Mouse (Mus musculus) kidney, postnatal 0 days (tissue): ENCODE results near the gene Trmt5. TPM values are rescaled to one million over a fixed set of nuclear protein-coding genes. Genes with fewer than 3 reads are reported as not detected.

Experiments
- ATAC-seq: fragments of 200-750 bp; cut with Nextera tagmentation; replicated peaks from 2 replicates; pipeline ENCODE4 v1.8.0; 2017; ENCODE audit warnings: low read depth, moderate number of reproducible peaks, moderate TSS enrichment, moderate library complexity; ENCODE audit not compliant: low FRiP score
- DNase-seq: peaks from one replicate; pipeline ENCODE4 v3.0.0-alpha.2; 2016; ENCODE audit warnings: low spot score
- H3K27ac ChIP-seq: fragments of 300-500 bp; sonication (generic); 2 replicates; pipeline ENCODE4 v1.5.1; 2014; ENCODE audit warnings: mild to moderate bottlenecking
- H3K27me3 ChIP-seq: fragments of 300-500 bp; sonication (generic); 2 replicates; pipeline ENCODE4 v1.6.1; 2014; ENCODE audit warnings: low read length, mixed read lengths; ENCODE audit not compliant: insufficient read depth
- H3K36me3 ChIP-seq: fragments of 300-500 bp; sonication (generic); 2 replicates; pipeline ENCODE4 v1.6.1; 2014; ENCODE audit warnings: low read length, mixed read lengths; ENCODE audit not compliant: insufficient read depth
- H3K4me1 ChIP-seq: fragments of 300-500 bp; sonication (generic); replicated peaks from 2 replicates; pipeline ENCODE4 v1.6.1; 2014; ENCODE audit warnings: antibody characterized with exemption, low read length, mixed read lengths; ENCODE audit not compliant: insufficient read depth
- H3K4me2 ChIP-seq: fragments of 300-500 bp; sonication (generic); 2 replicates; pipeline ENCODE4 v1.6.1; 2014; ENCODE audit warnings: mild to moderate bottlenecking, low read length, moderate library complexity, mixed read lengths
- H3K4me3 ChIP-seq: fragments of 300-500 bp; sonication (generic); replicated peaks from 2 replicates; pipeline ENCODE4 v1.5.1; 2014; ENCODE audit warnings: low read depth, low read length
- H3K9ac ChIP-seq: fragments of 300-500 bp; sonication (generic); 2 replicates; pipeline ENCODE4 v1.6.1; 2014; ENCODE audit warnings: low read depth, low read length
- H3K9me3 ChIP-seq: fragments of 300-500 bp; sonication (generic); replicated peaks from 2 replicates; pipeline ENCODE4 v1.6.1; 2016; ENCODE audit warnings: low read length, inconsistent platforms, mixed read lengths
- CTCF ChIP-seq: IDR thresholded peaks from 2 replicates; pipeline ENCODE4 v1.5.1; 2016; ENCODE audit warnings: antibody characterized with exemption, low read depth, mild to moderate bottlenecking, moderate library complexity
- WGBS: fragments of 180-500 bp; shearing (Covaris S2); extraction: QIAGEN DNeasy Blood & Tissue Kit; methylation state at CpG from one replicate; pipeline ENCODE4 v1.1.7; 2014; 5-methylcytosine and 5-hydroxymethylcytosine counted together
- polyA plus RNA-seq: library from polyadenylated mRNA; unstranded; fragments of >200 nt; fragmentation: Nextera tagmentation; extraction: Ambion mirVana; gene quantifications from 2 replicates; pipeline ENCODE4 v1.2.1, GENCODE M21; 2015

Gene Trmt5
- polyA plus RNA-seq, result 15.3 and 15.4 TPM in 2 replicates

DNA sequence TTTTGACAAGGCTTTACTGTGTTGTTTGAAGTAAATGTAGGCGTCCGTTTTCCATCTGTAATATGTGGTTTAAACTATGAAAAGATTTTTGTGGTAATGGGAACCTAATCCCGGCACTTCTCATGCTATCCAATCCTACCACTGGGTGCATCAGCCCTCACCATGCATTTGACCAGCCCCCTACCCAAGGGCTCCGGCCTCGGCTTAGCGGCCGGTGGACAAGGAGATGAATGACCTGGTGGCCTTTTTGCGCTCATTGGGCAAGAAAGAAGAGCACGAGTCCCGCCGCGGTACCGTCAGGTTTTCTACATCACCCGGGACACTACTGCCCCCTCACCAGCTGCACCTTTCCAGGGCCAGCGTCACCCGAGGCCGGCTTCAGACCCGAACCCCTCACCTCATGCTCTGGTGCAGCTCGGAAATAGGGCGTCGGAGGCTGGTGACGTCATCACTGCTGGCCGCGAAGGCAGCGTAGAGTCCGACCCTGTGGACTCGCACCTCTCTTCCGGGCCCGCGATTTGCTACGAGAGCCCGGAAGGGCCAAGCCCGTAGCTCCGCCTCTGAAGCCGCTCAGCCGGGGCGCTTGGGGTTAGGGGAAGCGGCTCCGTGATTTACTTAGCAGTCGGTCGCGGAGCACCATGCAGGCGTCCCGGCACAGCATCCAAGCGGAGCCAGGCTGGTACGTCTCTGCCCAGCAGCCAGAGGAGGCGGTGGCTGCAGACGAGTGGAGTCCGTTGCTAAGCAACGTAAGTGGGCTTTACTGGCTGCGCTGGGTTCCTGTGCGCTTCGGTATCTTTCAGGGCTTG lies at the start of gene Trmt5, which contains the start of gene Slc38a6:
Gene Trmt5 (minus strand): TSS at position 424 of the 806 bp plus-strand sequence.
Gene Slc38a6 (plus strand): TSS at position 493 of the 806 bp plus-strand sequence.
- ATAC-seq, result peak; percentile 96
- peak within 1 kb of the TSS; percentile 83 for H3K4me2 ChIP-seq
- H3K27ac ChIP-seq, result peak within 1 kb of the TSS; percentile 82
- H3K27me3 ChIP-seq, result no peaks in the 10 kb centered on the region
- DNase-seq, result peak; percentile 97
- peaks cover 6% of the 10 kb centered on the region; the same call in 1 of the 2 replicates for H3K36me3 ChIP-seq
- WGBS, result under 1% methylated on average over 53 of the region's 53 CpGs
- H3K4me3 ChIP-seq, result peak within 1 kb of the TSS; percentile 69
- peak within 1 kb of the TSS; percentile 68 for H3K9ac ChIP-seq
- H3K4me1 ChIP-seq, result peaks cover 8% of the 10 kb centered on the region
- no peaks in the 10 kb centered on the region for H3K9me3 ChIP-seq
- no peak for TF ChIP-seq CTCF

- Histone ChIP-seq H3K27ac (no peak overlapping the region), H3K9ac (no peak overlapping the region), H3K9me3 (no peaks in the 10 kb centered on the region), H3K4me2 (no peak overlapping the region), H3K27me3 (no peaks in the 10 kb centered on the region), H3K36me3 (no peaks in the 10 kb centered on the region; the same call in 1 of the 2 replicates), H3K4me3 (no peak overlapping the region), H3K4me1 (no peaks in the 10 kb centered on the region)
- no peak for ATAC-seq
- no peak for DNase-seq
- TF ChIP-seq CTCF, result no peak
- WGBS, result 67% methylated on average over 8 of the region's 8 CpGs
These were observed 47.6 kb upstream of the Trmt5 start for GRCm38 (mm10) chr12:73334051-73334551.

- 82% methylated on average over 4 of the region's 4 CpGs for WGBS
- H3K27ac ChIP-seq, result no peak overlapping the region
These were observed 46.2 kb upstream of the Trmt5 start for GRCm38 (mm10) chr12:73332701-73333100.

DNA sequence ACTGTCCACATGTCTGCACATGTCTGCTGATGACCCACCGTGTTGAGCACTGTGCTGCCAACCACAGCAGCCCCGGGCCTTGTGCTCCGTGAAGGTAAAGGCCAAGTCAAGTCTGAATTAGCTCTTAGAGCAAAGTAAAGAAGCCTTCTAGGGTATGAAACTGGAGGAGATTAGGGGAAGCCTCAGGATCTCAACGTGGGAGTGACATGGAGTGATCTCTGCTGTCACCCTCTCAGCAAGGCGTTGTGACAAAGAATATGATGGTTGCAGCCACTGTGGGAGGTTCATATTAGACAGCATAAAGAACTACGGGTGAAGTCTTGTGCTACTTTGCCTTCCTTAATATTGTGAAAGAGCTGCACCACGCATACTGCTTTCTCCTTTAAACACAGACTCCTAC lies 43.7 kb upstream of the Trmt5 start:
- no peaks in the 10 kb centered on the region for H3K9me3 ChIP-seq
- no peaks in the 10 kb centered on the region for H3K4me1 ChIP-seq
- DNase-seq (no peak), ATAC-seq (no peak)
- H3K36me3 ChIP-seq, result no peaks in the 10 kb centered on the region
- H3K4me2 ChIP-seq, result no peak overlapping the region
- 77% methylated on average over 7 of the region's 7 CpGs for WGBS
- H3K27ac ChIP-seq, result no peak overlapping the region
- no peaks in the 10 kb centered on the region for H3K27me3 ChIP-seq
- no peak for TF ChIP-seq CTCF
- no peak overlapping the region for H3K4me3 ChIP-seq
- no peak overlapping the region for H3K9ac ChIP-seq

More at GRCm38 (mm10) chr12:73332701-73333100, 46.2 kb upstream of the Trmt5 start:
- Histone ChIP-seq H3K4me2 (no peak overlapping the region), H3K27me3 (no peaks in the 10 kb centered on the region), H3K4me1 (no peaks in the 10 kb centered on the region), H3K36me3 (no peaks in the 10 kb centered on the region; the same call in 1 of the 2 replicates), H3K9ac (no peak overlapping the region), H3K9me3 (no peaks in the 10 kb centered on the region), H3K4me3 (no peak overlapping the region)
- ATAC-seq, result no peak
- no peak for DNase-seq
- TF ChIP-seq CTCF, result no peak

GRCm38 (mm10) chr12:73328448-73329167 lies 42.1 kb upstream of the Trmt5 start:
- WGBS, result 66% methylated on average over 4 of the region's 4 CpGs
- TF ChIP-seq CTCF, result no peak
- ATAC-seq (no peak), DNase-seq (no peak)
- H3K27me3 ChIP-seq, result no peaks in the 10 kb centered on the region
- no peak overlapping the region for H3K9ac ChIP-seq
- H3K4me3 ChIP-seq, result no peak overlapping the region
- H3K4me2 ChIP-seq, result no peak overlapping the region
- H3K36me3 ChIP-seq, result no peaks in the 10 kb centered on the region
- H3K9me3 ChIP-seq, result no peaks in the 10 kb centered on the region
- no peak overlapping the region for H3K27ac ChIP-seq
- 0 out of 2 replicates have a peak, but pooled peaks cover 3% of the 10 kb centered on the region for H3K4me1 ChIP-seq

GRCm38 (mm10) chr12:73327381-73327780 lies 40.9 kb upstream of the Trmt5 start:
- WGBS, result 69% methylated on average over 3 of the region's 3 CpGs
- no peaks in the 10 kb centered on the region for H3K9me3 ChIP-seq
- 0 out of 2 replicates have a peak, but pooled peaks cover 3% of the 10 kb centered on the region for H3K4me1 ChIP-seq
- no peak overlapping the region for H3K4me2 ChIP-seq
- H3K4me3 ChIP-seq, result no peak overlapping the region
- ATAC-seq (no peak), DNase-seq (no peak)
- no peaks in the 10 kb centered on the region for H3K27me3 ChIP-seq
- TF ChIP-seq CTCF, result no peak
- H3K9ac ChIP-seq, result no peak overlapping the region
- H3K27ac ChIP-seq, result no peak overlapping the region
- H3K36me3 ChIP-seq, result no peaks in the 10 kb centered on the region
